Mouse (Mus musculus): ENCODE measurements around the gene 5730596B20Rik. TPM values are rescaled to one million over a fixed set of nuclear protein-coding genes. Genes with fewer than 3 reads are reported as not detected.

Gene 5730596B20Rik
- polyA plus RNA-seq, 1 experiment: not detected

DNA sequence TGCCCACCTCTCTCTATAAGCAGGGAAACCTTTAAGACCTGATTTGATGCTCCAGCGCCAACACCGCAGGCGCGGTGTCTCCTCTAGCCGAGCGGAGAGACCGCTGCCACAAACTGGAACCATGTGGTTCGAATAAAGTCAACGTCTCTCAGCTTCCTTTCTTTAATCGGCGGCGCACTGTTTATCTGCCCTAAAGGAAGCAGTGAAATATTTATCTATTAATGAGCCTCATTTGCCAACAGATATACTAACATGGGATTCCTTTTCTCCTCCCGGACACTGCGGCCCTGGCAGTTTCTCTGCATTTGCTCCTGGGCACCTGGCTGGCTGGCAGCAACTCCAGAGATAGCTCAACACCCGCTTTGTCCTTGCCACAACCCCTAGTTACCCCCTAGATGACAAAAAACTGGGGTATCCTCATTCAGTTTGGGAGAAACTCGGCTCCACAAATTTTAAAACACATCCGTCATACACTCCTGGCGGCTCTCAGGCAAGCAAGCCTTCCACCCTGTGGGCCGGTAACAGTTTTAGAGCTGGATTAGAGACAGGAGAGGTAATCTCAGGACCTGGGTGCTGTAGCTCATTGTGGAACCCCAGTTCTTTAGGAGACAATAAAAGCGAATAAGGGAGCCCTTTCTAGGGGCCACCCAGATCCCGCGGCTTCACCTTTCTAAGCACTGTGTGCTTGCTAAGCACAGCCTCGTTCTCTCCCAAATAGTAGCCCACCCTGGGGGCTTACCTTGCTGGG is 40.8 kb downstream of the 5730596B20Rik start:
- TF ChIP-seq GATA1 (IDR thresholded peaks at IDR 0.05; ENCODE audit: low read length) (no peak), TAL1 (IDR thresholded peaks at IDR 0.05; ENCODE audit: low read length) (no peak)
- Histone ChIP-seq H3K4me1 (ENCODE audit: control insufficient read depth) (peaks cover 3% of the 10 kb centered on the region), H3K4me3 (replicated peaks) (no peak overlapping the region), H3K36me3 (ENCODE audit: control insufficient read depth) (no peaks in the 10 kb centered on the region), H3K27me3 (ENCODE audit: control insufficient read depth) (peaks cover 100% of the 10 kb centered on the region), H3K9me3 (ENCODE audit: control insufficient read depth, low read length) (peaks cover 3% of the 10 kb centered on the region; the same call in 1 of the 2 replicates)

GRCm38 (mm10) chr6:52218643-52219215 is 41.4 kb downstream of the 5730596B20Rik start:
- H3K9me3 ChIP-seq (ENCODE audit: control insufficient read depth, low read length): peaks cover 3% of the 10 kb centered on the region; the same call in 1 of the 2 replicates
- H3K4me1 ChIP-seq (ENCODE audit: control insufficient read depth): peaks cover 3% of the 10 kb centered on the region
- no peak for TF ChIP-seq GATA1 (IDR thresholded peaks at IDR 0.05; ENCODE audit: low read length)
- no peak for TF ChIP-seq TAL1 (IDR thresholded peaks at IDR 0.05; ENCODE audit: low read length)
- H3K4me3 ChIP-seq (replicated peaks): no peak overlapping the region
- H3K27me3 ChIP-seq (ENCODE audit: control insufficient read depth): peaks cover 100% of the 10 kb centered on the region
- H3K36me3 ChIP-seq (ENCODE audit: control insufficient read depth): no peaks in the 10 kb centered on the region

DNA sequence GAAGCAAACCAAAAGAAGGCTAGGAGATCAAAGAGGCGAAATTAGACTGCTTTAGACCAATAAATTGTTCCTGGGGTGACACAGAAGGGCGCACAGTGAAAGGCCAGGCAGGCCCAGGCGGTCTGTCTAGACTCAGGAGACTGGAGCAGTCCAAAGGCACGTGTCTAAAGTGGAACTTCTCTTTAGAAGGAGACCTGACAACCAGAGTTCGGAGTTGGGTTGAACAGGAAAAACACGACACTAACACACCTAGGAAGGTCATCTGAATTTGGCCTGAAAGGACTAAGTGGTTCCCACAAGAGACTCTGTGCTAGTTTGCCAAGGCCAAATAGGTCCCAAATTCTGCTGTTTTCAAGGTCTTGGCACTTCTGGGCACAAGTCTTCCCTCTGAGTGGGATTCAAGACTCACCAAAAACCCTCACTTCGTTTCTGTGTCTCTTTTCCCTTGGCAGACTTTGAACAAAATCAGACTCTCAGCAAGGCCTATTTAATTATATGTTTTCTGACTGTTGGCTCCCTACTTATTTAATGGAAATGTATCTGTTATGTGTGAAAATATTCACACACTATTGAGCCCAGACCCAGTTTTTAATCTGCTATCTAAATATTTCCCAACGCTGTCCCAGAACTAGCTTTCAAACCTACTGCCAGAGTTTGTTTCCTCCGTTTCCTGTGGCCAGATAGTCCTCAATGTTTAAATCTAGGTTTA is 42.1 kb downstream of the 5730596B20Rik start:
- Histone ChIP-seq H3K4me3 (replicated peaks) (no peak overlapping the region), H3K36me3 (ENCODE audit: control insufficient read depth) (no peaks in the 10 kb centered on the region), H3K27me3 (ENCODE audit: control insufficient read depth) (peaks cover 100% of the 10 kb centered on the region), H3K9me3 (ENCODE audit: control insufficient read depth, low read length) (peaks cover 3% of the 10 kb centered on the region; the same call in 1 of the 2 replicates), H3K4me1 (ENCODE audit: control insufficient read depth) (peaks cover 3% of the 10 kb centered on the region)
- no peak for TF ChIP-seq TAL1 (IDR thresholded peaks at IDR 0.05; ENCODE audit: low read length)
- no peak for TF ChIP-seq GATA1 (IDR thresholded peaks at IDR 0.05; ENCODE audit: low read length)

DNA sequence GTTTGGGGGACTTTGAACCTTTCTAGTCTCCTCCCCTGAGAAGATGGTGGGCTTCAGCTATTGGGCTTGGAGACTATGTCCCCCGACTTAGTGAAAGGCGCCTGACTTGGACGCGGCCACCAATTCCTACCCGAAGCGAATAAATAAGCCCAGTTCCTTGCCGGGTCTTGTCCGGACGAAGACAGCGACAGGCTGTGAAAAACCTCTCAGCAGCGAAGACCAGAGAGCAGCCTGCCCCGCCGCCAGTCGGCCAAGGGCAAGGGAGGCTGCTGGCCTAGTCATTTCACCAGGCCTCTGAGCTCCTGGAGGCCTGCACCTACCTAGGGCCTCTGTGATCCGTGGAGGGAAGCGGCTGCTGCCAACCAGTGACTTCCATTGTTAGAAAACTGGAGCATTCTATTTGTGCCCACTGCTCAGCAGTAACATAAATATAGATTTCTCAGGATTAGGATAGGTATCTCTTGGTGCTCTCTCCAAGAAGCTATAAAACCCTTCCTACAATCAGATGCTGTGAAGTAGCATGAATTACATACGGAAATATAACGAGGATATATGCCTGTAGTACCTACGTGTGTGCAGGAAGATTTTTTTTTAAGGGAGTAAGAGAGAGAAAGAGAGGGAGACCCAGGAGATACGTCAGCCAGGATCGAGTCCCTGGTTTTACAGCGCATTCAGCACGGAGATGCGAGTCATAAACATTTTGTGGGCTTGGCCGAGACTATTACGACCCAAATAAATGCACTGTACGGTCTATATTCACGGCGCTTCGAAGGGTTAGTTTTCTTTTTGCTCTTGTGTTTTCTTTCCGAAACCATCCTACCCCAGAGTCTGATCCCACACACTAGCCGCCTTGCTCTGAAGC is 42.9 kb downstream of the 5730596B20Rik start:
- H3K27me3 ChIP-seq (ENCODE audit: control insufficient read depth): peaks cover 100% of the 10 kb centered on the region

DNA sequence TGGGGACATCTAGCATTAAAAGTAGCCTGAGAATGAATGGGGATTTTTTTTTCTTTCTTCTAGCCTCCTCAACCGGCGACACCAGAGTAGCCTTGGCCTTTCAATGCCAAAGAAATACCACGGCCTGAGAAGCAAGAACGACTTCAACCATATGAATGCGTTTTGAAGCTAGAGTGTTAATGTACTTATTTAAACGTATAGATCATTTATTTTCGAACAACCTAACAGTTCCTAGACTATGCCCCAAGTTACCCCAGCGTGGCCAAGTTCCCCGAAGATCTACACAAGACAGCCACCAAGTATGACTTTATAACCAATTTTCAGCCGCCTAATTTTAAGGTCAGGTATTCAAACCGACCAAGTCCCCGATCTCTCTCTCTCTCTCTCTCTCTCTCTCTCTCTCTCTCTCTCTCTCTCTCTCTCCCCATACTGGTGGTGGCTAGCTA is 43.6 kb downstream of the 5730596B20Rik start:
- Histone ChIP-seq H3K4me3 (replicated peaks) (no peak overlapping the region), H3K4me1 (ENCODE audit: control insufficient read depth) (peaks cover 3% of the 10 kb centered on the region), H3K36me3 (ENCODE audit: control insufficient read depth) (no peaks in the 10 kb centered on the region), H3K9me3 (ENCODE audit: control insufficient read depth, low read length) (peaks cover 9% of the 10 kb centered on the region), H3K27me3 (ENCODE audit: control insufficient read depth) (peaks cover 100% of the 10 kb centered on the region)
- no peak for TF ChIP-seq TAL1 (IDR thresholded peaks at IDR 0.05; ENCODE audit: low read length)
- no peak for TF ChIP-seq GATA1 (IDR thresholded peaks at IDR 0.05; ENCODE audit: low read length)

More for the DNA sequence above, 42.9 kb downstream of the 5730596B20Rik start:
- Histone ChIP-seq H3K9me3 (ENCODE audit: control insufficient read depth, low read length) (peaks cover 3% of the 10 kb centered on the region; the same call in 1 of the 2 replicates), H3K36me3 (ENCODE audit: control insufficient read depth) (no peaks in the 10 kb centered on the region), H3K4me1 (ENCODE audit: control insufficient read depth) (peaks cover 3% of the 10 kb centered on the region), H3K4me3 (replicated peaks) (no peak overlapping the region)
- TF ChIP-seq TAL1 (IDR thresholded peaks at IDR 0.05; ENCODE audit: low read length) (no peak), GATA1 (IDR thresholded peaks at IDR 0.05; ENCODE audit: low read length) (no peak)

DNA sequence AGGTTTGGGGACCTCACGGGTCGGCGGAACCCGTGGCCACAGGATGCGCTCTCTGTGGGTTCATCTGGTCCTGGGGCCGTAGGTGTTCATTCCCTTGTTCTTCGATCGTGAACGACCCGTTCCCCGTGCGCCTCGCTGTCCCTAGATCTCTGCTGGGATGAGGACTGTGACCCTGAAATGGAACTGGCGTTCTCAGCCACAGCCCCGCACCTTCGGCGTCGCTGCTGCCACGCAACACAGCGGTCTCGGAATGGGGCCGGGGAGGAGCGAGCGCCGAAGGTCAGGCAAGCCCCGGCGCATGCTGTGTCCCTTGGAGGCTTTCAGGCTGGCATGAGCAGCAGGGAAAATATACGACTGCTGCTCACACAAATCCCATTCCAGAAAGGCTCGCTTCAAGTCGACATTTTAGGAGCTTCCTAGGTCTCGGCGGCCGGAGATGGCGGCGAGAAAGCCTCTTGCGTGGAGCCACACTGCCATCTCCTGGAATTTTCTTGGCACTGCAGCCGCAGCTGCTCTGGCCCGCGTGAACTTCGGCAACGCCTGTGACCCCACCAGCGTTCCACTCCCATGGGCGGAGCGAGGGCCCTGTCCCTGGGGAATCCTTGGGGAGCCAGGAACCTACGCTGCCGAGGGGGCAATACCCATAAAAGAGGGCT is 44.2 kb downstream of the 5730596B20Rik start, which contains the start of gene Hoxa7:
Gene Hoxa7, minus strand, starts transcription at position 518 of the 656 bp plus-strand sequence.
- Histone ChIP-seq H3K4me1 (ENCODE audit: control insufficient read depth) (peaks cover 3% of the 10 kb centered on the region), H3K4me3 (replicated peaks) (peak within 1 kb of the TSS; percentile 44)

GRCm38 (mm10) chr6:52221993-52222685 is 44.8 kb downstream of the 5730596B20Rik start:
- H3K9me3 ChIP-seq (ENCODE audit: control insufficient read depth, low read length): peaks cover 9% of the 10 kb centered on the region
- no peak overlapping the region for H3K4me3 ChIP-seq (replicated peaks)
- no peaks in the 10 kb centered on the region for H3K36me3 ChIP-seq (ENCODE audit: control insufficient read depth)
- no peak for TF ChIP-seq GATA1 (IDR thresholded peaks at IDR 0.05; ENCODE audit: low read length)
- TF ChIP-seq TAL1 (IDR thresholded peaks at IDR 0.05; ENCODE audit: low read length): no peak
- peaks cover 100% of the 10 kb centered on the region for H3K27me3 ChIP-seq (ENCODE audit: control insufficient read depth)
- peaks cover 3% of the 10 kb centered on the region for H3K4me1 ChIP-seq (ENCODE audit: control insufficient read depth)

More for the DNA sequence above, 44.2 kb downstream of the 5730596B20Rik start, which contains the start of gene Hoxa7:
- H3K36me3 ChIP-seq (ENCODE audit: control insufficient read depth): no peaks in the 10 kb centered on the region
- peaks cover 9% of the 10 kb centered on the region for H3K9me3 ChIP-seq (ENCODE audit: control insufficient read depth, low read length)
- H3K27me3 ChIP-seq (ENCODE audit: control insufficient read depth): peaks cover 100% of the 10 kb centered on the region
- TF ChIP-seq GATA1 (IDR thresholded peaks at IDR 0.05; ENCODE audit: low read length): no peak
- no peak for TF ChIP-seq TAL1 (IDR thresholded peaks at IDR 0.05; ENCODE audit: low read length)

Measured in erythroblast, embryonic 14.5 days (primary cell).